Mouse (Mus musculus): ENCODE data around the gene Kxd1.

The Kxd1 gene

DNA sequence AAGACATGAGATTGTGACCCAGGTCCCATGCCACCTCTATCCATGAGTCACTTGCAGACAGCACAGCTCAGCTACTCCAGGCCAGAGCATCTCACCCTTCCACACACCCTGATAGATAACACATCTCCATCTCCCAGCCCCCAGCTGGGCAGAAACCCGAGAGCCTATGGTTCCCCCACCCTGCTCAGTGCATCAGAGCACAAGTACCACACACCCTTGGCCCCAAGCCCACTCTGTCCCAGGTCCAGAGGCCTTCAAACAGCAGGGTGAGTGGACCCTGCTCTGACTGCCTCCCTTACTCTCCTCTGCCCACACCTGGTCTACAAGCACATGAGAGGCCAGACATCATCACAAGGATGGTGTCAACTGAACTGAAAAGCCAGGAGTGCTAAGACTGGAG lies 59.8 kb downstream of the Kxd1 start:
- DNase-seq (ENCODE audit: low read depth, low spot score), result no peak

DNA sequence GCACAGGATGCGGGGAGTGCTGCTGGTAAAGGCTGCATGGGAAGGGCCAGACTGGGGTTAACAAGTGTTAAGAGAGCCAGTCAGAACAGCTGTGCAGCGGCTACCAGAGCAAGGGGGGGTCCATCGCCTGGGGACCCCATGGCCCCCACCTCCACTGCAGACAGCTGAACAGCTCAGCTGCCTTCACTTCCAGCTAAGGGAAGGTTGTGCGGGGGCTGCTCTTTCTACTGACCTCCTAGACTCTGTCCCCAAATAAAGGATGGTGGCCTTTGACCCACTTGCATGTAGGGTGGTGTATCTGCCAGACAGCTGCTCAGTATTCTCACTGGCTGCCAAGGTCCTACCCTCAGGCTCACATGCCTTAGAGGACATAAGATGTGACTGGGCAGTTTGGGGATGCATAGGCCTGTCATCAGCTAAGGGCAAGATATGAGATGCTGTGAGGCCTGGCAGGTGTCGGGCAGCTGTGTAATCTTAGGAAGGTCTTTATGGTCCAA lies 60.5 kb downstream of the Kxd1 start:
- DNase-seq (ENCODE audit: low read depth, low spot score), result no peak

- DNase-seq (ENCODE audit: low read depth, low spot score), result no peak
Measured at GRCm38 (mm10) chr8:70466771-70467170, 61.0 kb downstream of the Kxd1 start.

DNA sequence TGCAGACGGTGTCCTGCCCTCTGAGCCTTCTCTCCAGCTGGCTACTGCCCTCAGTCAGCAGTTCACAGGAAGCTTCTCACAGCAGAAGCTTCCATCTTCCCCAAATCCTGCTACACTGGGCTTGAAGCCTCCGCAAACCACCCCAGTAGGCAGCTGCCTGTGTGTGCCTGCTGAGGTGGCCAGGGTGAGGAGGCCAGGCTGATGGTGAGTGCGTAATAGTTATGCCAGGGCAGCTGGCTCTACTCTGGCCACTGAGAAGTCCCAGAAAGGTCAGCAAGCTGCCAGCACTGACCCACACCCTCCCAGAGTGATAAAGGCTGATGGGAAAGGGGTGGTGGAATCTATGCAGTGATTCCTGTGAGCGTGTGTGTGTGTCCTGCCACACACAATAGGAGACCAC lies 61.5 kb downstream of the Kxd1 start:
- no peak for DNase-seq (ENCODE audit: low read depth, low spot score)

DNA sequence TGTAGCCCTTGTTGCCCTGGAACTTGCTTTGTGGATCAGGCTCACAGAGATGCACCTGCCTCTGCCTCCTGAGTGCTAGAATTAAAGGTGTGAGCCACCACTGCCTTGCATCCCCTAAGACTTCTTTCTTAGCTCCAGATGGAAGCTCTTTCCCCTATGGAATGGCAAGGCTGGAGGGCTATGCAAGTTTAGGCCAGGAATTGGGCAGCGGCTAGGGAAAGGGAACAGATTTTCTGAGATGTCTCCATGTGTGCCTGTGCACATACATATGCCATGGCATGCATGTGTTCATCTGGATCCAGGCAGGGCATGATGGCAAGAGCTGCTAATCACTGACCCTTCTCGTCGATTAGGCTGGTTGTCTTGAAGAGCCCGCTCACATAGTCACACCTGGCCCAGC lies 62.1 kb downstream of the Kxd1 start:
- no peak for DNase-seq (ENCODE audit: low read depth, low spot score)

GRCm38 (mm10) chr8:70464162-70464561 lies 63.6 kb downstream of the Kxd1 start:
- DNase-seq (ENCODE audit: low read depth, low spot score), result no peak

DNA sequence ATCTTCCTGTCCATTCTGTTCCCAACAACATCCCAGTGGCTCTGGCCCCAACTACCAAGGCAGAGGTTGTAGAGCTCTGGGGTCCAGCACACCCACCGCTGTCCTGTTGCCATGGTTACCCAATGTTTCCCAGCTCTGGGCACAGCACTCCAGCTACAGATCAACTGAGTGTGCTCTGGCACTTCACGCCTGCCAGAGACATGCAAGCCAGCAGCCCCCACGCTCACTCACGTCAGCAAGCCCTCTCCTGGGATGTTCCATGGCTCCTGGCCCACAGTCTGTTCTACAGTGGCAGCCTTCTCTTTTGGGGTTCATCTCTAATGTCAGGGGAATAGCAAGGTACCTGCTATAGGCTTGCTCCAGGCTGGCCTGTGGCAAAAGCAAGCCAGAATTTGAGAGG lies 64.5 kb downstream of the Kxd1 start:
- DNase-seq (ENCODE audit: low read depth, low spot score), result no peak

DNA sequence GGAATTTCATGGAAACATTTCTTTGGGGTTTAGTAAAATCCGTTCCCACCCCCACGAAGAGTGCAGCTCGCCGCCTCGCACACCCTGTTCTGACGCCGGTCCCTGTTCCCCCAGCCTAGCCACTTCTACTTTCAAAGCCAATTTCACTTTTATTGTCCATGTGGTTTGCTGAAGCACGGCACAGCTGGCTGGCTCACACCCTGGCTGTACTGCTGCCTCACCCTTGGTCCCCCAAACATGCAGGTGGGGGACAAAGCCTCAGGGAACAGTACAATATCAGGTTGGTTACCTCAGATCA lies 65.3 kb downstream of the Kxd1 start:
- DNase-seq (ENCODE audit: low read depth, low spot score), result no peak

DNA sequence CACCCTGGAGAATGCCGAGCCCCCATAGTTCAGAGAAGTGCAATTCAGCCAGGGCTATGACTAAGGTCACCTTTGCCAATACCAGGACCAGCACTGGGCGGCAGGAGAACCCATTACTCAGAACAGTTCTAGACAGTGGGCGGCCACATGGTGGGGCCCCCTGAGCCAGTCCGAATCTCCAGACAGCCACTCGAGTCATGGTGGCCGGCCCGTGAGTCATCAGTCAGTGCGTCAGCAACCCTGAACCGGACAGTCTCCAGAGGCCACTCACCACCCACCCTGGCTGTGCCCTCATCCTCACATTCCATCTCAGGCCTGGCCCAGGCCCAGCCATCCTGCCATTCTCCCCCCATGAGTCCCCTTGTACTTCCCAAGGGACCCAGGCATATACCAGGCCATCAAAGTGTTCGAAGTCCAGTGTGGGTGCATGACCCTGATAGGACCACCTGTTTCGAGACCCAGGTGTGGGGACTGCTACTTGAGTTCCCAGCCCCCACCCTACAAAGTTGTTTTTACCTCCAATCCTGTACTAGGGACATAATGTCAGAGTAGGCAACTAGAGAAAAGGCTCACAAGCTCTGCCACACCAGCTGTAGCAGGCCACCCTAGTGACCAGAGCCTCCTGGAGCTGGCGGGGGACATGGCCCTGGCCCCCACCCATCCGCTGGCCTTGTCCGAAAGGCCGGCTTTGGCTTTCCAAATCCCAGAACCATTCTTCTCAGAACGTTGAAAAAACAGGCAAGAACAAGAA lies 65.8 kb downstream of the Kxd1 start:
- DNase-seq (ENCODE audit: low read depth, low spot score), result no peak

- no peak for DNase-seq (ENCODE audit: low read depth, low spot score)
Measured at GRCm38 (mm10) chr8:70460606-70461005, 67.2 kb downstream of the Kxd1 start.

DNA sequence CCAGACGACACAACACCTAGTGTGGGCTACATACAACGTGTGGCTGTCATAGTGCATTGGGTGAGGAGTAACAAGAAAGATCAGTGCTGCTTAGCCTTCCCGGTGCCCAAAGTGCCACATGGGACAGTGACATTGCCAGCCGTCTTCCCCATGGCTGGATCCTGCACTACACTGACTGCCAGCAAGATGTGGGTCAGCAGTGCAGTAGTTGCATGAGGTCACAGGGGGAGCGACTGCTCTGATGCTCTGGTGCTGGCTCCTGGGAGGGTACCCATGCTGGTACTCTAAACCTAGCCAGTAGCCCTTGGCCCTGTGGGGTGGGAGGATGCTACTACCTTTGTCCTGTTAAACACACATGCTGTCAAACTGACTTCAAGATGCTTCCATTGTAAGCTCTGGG lies 67.6 kb downstream of the Kxd1 start:
- DNase-seq (ENCODE audit: low read depth, low spot score), result no peak

DNA sequence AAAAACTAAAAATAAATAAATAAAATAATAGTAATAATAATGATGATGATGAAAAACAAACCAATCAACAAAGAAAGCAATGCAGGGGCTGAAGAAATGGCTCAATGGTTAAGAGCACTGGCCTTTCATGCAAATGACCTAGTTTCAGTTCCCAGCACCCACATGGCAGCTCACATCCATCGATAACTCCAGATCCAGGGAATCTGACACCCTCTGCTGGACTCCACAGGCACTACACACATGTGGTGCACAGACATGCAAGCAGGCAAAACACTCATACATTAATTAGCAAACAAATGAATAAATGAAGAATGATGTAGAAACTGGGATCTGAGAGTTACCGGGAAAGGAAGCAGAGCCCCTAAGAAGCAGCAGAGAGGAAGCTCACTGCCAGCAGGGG lies 68.1 kb downstream of the Kxd1 start:
- DNase-seq (ENCODE audit: low read depth, low spot score), result no peak

- no peak for DNase-seq (ENCODE audit: low read depth, low spot score)
Measured at GRCm38 (mm10) chr8:70458462-70458861, 69.3 kb downstream of the Kxd1 start.

Measured in c-Kit-negative CD71-positive TER-119-positive erythroid progenitor cells, embryonic 14.5 days (primary cell).